Mouse (Mus musculus): ENCODE results near the gene Gm5414.

Gm5414 gene

DNA sequence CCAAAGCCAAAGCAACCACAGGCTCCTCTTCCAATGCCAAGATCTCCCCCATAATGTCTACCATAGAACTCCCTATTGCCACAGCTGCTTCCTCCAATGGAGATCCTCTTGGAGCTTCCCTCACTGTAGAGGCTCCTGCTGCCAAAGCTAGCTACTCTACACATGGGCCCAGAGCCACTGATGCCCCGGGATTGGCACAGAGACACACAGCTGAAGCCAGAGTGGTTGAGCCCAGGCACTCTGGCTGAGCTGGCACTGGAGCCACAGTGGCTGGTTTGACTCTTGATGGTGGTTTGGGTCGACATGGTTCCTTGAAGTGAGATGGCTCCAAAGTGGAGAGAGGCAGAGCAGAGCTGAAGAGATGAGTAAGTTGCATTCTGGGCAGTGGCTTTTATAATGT lies at the start of gene Gm5414:
Gm5414 (minus strand) TSS at position 305 of the 400 bp plus-strand sequence.
- no peak for DNase-seq (ENCODE audit: low read depth, low spot score)

DNA sequence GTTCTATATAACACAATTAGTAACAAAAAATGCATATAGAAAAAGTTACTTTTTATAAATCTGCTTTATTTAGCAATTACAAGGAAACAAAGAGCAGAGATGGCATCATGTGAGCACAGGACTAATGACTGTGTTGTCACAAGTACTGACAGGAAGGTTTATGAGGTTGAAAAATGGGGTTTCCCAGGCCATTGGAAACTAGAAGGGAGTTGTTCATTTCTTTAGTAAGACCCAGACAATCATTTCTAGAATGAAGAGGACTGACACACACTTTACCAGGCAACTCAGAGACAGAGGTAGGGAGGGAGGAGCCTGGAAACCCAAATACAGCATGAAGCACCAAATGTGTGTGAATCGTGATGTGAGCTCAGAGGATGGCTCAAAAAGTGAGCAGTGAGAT lies 48.0 kb upstream of the Gm5414 start:
- no peak for DNase-seq (ENCODE audit: low read depth, low spot score)

- no peak for DNase-seq (ENCODE audit: low read depth, low spot score)
Measured at GRCm38 (mm10) chr15:101652736-101653265, 24.8 kb upstream of the Gm5414 start.

GRCm38 (mm10) chr15:101647280-101647679 lies 19.3 kb upstream of the Gm5414 start, which contains the start of gene Gm5478:
TSS of gene Gm5478 (minus strand) at chr15:101647380.
- no peak for DNase-seq (ENCODE audit: low read depth, low spot score)

- no peak for DNase-seq (ENCODE audit: low read depth, low spot score)
Measured at GRCm38 (mm10) chr15:101599123-101599522, 28.9 kb downstream of the Gm5414 start.

DNA sequence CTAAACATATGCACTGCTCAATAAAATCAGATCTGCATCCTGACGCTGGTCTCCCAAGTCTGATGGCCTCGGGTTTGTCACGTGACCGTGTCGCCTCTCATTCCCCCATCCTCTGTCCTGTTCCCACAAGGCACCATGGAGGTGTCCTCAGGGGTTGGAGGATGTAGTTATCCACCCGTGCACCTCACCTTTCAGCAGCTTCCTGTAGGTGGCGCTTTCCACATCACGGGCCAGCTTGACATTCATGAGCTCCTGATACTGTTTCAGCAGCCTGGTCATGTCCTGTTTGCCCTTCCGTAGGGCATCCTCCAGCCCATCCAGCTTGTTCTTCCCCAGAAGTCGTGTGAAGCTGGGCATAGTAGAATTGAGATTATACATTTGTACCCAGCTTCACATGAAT lies 39.8 kb downstream of the Gm5414 start:
- peak; percentile 77 for DNase-seq (ENCODE audit: low read depth, low spot score)

GRCm38 (mm10) chr15:101584456-101584855 lies 43.5 kb downstream of the Gm5414 start:
- DNase-seq (ENCODE audit: low read depth, low spot score) = no peak

DNA sequence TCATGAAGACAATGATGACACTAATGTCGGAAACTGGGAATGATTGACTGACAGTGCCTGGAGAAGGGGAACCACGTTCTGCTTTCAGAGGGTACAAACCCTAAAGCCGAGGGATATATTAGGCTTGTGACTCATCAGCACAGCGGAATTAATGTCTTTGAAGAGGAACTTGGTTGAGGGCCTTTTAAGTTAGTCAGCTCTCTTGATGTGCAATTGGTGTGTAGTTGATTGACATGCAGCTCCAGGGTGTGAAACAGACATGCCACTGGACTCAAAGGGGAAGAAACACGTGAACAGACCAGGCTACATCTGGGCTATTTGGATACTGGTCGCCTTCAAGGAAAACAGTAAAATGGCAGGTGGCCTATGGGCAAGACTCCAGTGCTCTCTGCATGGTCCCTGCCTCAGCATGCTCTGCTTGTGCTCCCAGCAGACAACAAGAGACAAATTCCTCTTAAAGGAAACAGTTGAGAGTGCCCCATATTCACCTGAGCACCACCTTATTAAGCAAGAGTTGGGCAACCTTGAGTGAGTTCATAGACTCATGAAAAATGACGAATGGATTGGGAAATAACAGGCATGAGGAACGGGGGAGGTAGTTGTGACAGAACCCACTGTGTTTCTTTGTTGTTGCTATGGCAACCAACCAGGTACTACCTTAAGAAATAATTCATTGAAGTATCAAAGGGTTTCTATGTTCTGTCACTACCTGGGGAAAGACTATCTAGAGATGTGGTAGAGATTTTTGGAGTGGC lies 44.6 kb downstream of the Gm5414 start:
- no peak for DNase-seq (ENCODE audit: low read depth, low spot score)

DNA sequence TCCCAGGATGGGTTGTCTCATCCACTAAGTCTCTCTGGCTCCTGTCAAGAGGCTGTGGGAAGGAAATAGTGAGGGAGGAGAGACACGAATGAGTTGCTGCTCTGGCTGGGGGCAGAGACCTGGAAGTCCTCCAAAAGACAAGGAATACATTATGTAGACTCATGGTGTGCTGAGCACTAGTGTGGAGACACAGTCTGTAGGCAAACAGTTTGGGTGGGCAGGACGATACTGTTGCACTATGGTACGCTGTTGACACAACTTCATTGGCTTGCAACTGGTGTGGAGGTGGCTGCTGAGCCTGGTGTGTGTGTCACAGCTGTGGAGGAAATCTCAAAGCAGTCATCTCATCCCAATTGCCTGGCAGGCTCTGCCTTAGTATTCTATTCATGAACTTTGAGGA lies 46.3 kb downstream of the Gm5414 start:
- no peak for DNase-seq (ENCODE audit: low read depth, low spot score)

GRCm38 (mm10) chr15:101575506-101575905 lies 52.5 kb downstream of the Gm5414 start:
- DNase-seq (ENCODE audit: low read depth, low spot score) = no peak

Measured in R1 (cell line).